Mouse (Mus musculus) MEL (cell line): ENCODE measurements around the gene Plekhg6. TPM values are rescaled to one million over a fixed set of nuclear protein-coding genes. Genes with fewer than 3 reads are reported as not detected.

Experiments used
- DNase-seq: peaks from one replicate; pipeline ENCODE4 v3.0.0; 2011; ENCODE audit warnings: low read depth, low spot score
- H3K27ac ChIP-seq: 2 replicates; pipeline ENCODE4 v1.5.1; 2012; ENCODE audit warnings: low read depth, mild to moderate bottlenecking, control low read depth, low read length, moderate library complexity; ENCODE audit not compliant: control insufficient read depth
- H3K27me3 ChIP-seq, 2 experiments: fragments of 150-350 bp in 1 of 2; sonication (generic) in 1 of 2; 2 replicates each; pipeline ENCODE4 v1.6.1; 2012; ENCODE audit warnings: low read length in 2 of 2, mild to moderate bottlenecking in 2 of 2, improper control_type of control experiment in 1 of 2, moderate library complexity in 1 of 2; ENCODE audit not compliant: insufficient read depth in 2 of 2, control insufficient read depth in 1 of 2
- H3K36me3 ChIP-seq, 2 experiments: 2 replicates each; pipeline ENCODE4 v1.6.1; 2012 to 2014; ENCODE audit warnings: low read length in 2 of 2, improper control_type of control experiment in 1 of 2, inconsistent platforms in 1 of 2, mild to moderate bottlenecking in 1 of 2; ENCODE audit not compliant: insufficient read depth in 2 of 2, control insufficient read depth in 1 of 2
- H3K4me1 ChIP-seq, 2 experiments: fragments of 150-350 bp in 1 of 2; sonication (generic) in 1 of 2; 2 replicates each; pipeline ENCODE4 v1.6.1; 2012; ENCODE audit warnings: low read length in 2 of 2, improper control_type of control experiment in 1 of 2, mild to moderate bottlenecking in 1 of 2; ENCODE audit not compliant: insufficient read depth in 2 of 2, control insufficient read depth in 1 of 2
- H3K4me3 ChIP-seq, 2 experiments: fragments of 150-350 bp in 1 of 2; sonication (generic) in 1 of 2; 2 replicates each; pipeline ENCODE4 v1.5.1; 2012; ENCODE audit warnings: low read depth in 2 of 2, low read length in 2 of 2, mild to moderate bottlenecking in 2 of 2, moderate library complexity in 2 of 2, control low read depth in 1 of 2, improper control_type of control experiment in 1 of 2; ENCODE audit not compliant: control insufficient read depth in 1 of 2, insufficient read depth in 1 of 2
- H3K79me2 ChIP-seq: 2 replicates; pipeline ENCODE4 v1.6.1; 2012; ENCODE audit warnings: mild to moderate bottlenecking, low read length, moderate library complexity; ENCODE audit not compliant: control insufficient read depth, poor library complexity, insufficient read depth
- H3K9ac ChIP-seq: 2 replicates; pipeline ENCODE4 v1.6.1; 2012; ENCODE audit warnings: low read depth, mild to moderate bottlenecking, control low read depth, low read length, moderate library complexity; ENCODE audit not compliant: control insufficient read depth, poor library complexity, severe bottlenecking
- H3K9me3 ChIP-seq: fragments of 150-350 bp; sonication (generic); replicated peaks from 2 replicates; pipeline ENCODE4 v1.6.1; 2012; ENCODE audit warnings: mild to moderate bottlenecking, low read length, improper control_type of control experiment, moderate library complexity; ENCODE audit not compliant: insufficient read depth
- BHLHE40 ChIP-seq: IDR thresholded peaks from 2 replicates; pipeline ENCODE4 v1.6.1; 2012; ENCODE audit warnings: low read depth, mild to moderate bottlenecking, inconsistent platforms, low read length, improper control_type of control experiment, borderline replicate concordance
- E2F4 ChIP-seq: IDR thresholded peaks from 2 replicates; pipeline ENCODE4 v1.6.1; 2011; ENCODE audit warnings: low read depth, low read length, improper control_type of control experiment, borderline replicate concordance
- ELF1 ChIP-seq: IDR thresholded peaks from 2 replicates; pipeline ENCODE4 v1.6.1; 2014; ENCODE audit warnings: low read depth, mild to moderate bottlenecking, inconsistent platforms, low read length, improper control_type of control experiment, moderate library complexity
- ETS1 ChIP-seq: IDR thresholded peaks from 2 replicates; pipeline ENCODE4 v1.6.1; 2012; ENCODE audit warnings: low read depth, mild to moderate bottlenecking, inconsistent platforms, low read length, improper control_type of control experiment, moderate library complexity
- GABPA ChIP-seq: IDR thresholded peaks from 2 replicates; pipeline ENCODE4 v1.6.1; 2012; ENCODE audit warnings: low read depth, mild to moderate bottlenecking, inconsistent platforms, low read length, improper control_type of control experiment, moderate library complexity
- GATA1 ChIP-seq: IDR thresholded peaks from 2 replicates; pipeline ENCODE4 v1.6.1; 2011; ENCODE audit warnings: low read depth, low read length, improper control_type of control experiment
- HCFC1 ChIP-seq: IDR thresholded peaks from 2 replicates; pipeline ENCODE4 v1.6.1; 2012; ENCODE audit warnings: low read depth, mild to moderate bottlenecking, inconsistent platforms, low read length, improper control_type of control experiment, moderate library complexity
- JUND ChIP-seq: IDR thresholded peaks from 2 replicates; pipeline ENCODE4 v1.6.1; 2011; ENCODE audit warnings: low read depth, mild to moderate bottlenecking, improper control_type of control experiment, low read length
- KAT2A ChIP-seq: conservative IDR thresholded peaks from 2 replicates; pipeline ENCODE4 v1.6.1; 2012; ENCODE audit warnings: low read depth, low read length, improper control_type of control experiment, inconsistent platforms
- MAX ChIP-seq: IDR thresholded peaks from 2 replicates; pipeline ENCODE4 v1.6.1; 2011; ENCODE audit warnings: low read length, improper control_type of control experiment
- MAZ ChIP-seq: IDR thresholded peaks from 2 replicates; pipeline ENCODE4 v1.6.1; 2012; ENCODE audit warnings: low read depth, mild to moderate bottlenecking, inconsistent platforms, low read length, improper control_type of control experiment
- MEF2A ChIP-seq: IDR thresholded peaks from 2 replicates; pipeline ENCODE4 v1.6.1; 2014; ENCODE audit warnings: low read depth, mild to moderate bottlenecking, inconsistent platforms, low read length, improper control_type of control experiment; ENCODE audit not compliant: poor library complexity, insufficient replicate concordance, severe bottlenecking; ENCODE audit errors: extremely low read depth
- MYC ChIP-seq: IDR thresholded peaks from 2 replicates; pipeline ENCODE4 v1.6.1; 2011; ENCODE audit warnings: low read depth, mild to moderate bottlenecking, low read length, improper control_type of control experiment, moderate library complexity
- POLR2AphosphoS2 ChIP-seq: IDR thresholded peaks from 2 replicates; pipeline ENCODE4 v1.6.1; 2011; ENCODE audit warnings: low read length, improper control_type of control experiment
- POLR2AphosphoS5 ChIP-seq: IDR thresholded peaks from 2 replicates; pipeline ENCODE4 v1.6.1; 2012; ENCODE audit warnings: low read depth, borderline replicate concordance, mild to moderate bottlenecking, inconsistent platforms, low read length, moderate library complexity, mixed read lengths
- RAD21 ChIP-seq: IDR thresholded peaks from 2 replicates; pipeline ENCODE4 v1.6.1; 2011; ENCODE audit warnings: mild to moderate bottlenecking, low read depth, low read length, improper control_type of control experiment
- RCOR1 ChIP-seq: IDR thresholded peaks from 2 replicates; pipeline ENCODE4 v1.6.1; 2012; ENCODE audit warnings: low read depth, mild to moderate bottlenecking, inconsistent platforms, low read length, improper control_type of control experiment
- SIN3A ChIP-seq: IDR thresholded peaks from 2 replicates; pipeline ENCODE4 v1.6.1; 2012; ENCODE audit warnings: low read length, improper control_type of control experiment, inconsistent platforms
- UBTF ChIP-seq: IDR thresholded peaks from 2 replicates; pipeline ENCODE4 v1.6.1; 2012; ENCODE audit warnings: low read depth, mild to moderate bottlenecking, inconsistent platforms, low read length, improper control_type of control experiment, moderate library complexity, borderline replicate concordance; ENCODE audit not compliant: insufficient read depth
- USF1 ChIP-seq: IDR thresholded peaks from 2 replicates; pipeline ENCODE4 v1.6.1; 2014; ENCODE audit warnings: low read depth, mild to moderate bottlenecking, inconsistent platforms, low read length, improper control_type of control experiment, moderate library complexity
- polyA plus RNA-seq, 2 experiments: library from polyadenylated mRNA; stranded (reverse) in 1 of 2; unstranded in 1 of 2; fragments of >175 nt in 1 of 2; fragments of >200 nt in 1 of 2; gene quantifications; 2 replicates each; pipeline versions ENCODE4 v1.2.1 to v1.2.4; 2012; ENCODE audit warnings: low replicate concordance in 2 of 2, low read depth in 1 of 2; ENCODE audit not compliant: insufficient read length in 2 of 2, insufficient read depth in 1 of 2, missing spikeins in 1 of 2
- total RNA-seq: library from RNA; depleted of rRNA; stranded (reverse); fragments of 300-350 nt; gene quantifications from 2 replicates; pipeline ENCODE4 v1.2.3, GENCODE M21; 2012

Gene Plekhg6
- total and polyA plus RNA-seq, 3 experiments = 0.13 TPM; not detected in 2

GRCm38 (mm10) chr6:125423507-125423906 is 42.9 kb upstream of the Plekhg6 start:
- no peak overlapping the region for H3K27ac ChIP-seq
- H3K79me2 ChIP-seq = no peaks in the 10 kb centered on the region
- DNase-seq = no peak
- H3K4me3 ChIP-seq = no peak overlapping the region
- no peaks in the 10 kb centered on the region for H3K9me3 ChIP-seq
- H3K27me3 ChIP-seq = no peaks in the 10 kb centered on the region
- no peak for TF ChIP-seq MYC
- TF ChIP-seq KAT2A = no peak
- TF ChIP-seq POLR2AphosphoS5 = no peak
- no peak for TF ChIP-seq RAD21
- no peak for TF ChIP-seq HCFC1
- TF ChIP-seq MAZ = no peak
- TF ChIP-seq BHLHE40 = no peak
- TF ChIP-seq UBTF = no peak
- no peak for TF ChIP-seq GABPA
- no peak for TF ChIP-seq SIN3A
- no peak for TF ChIP-seq MEF2A
- TF ChIP-seq JUND = no peak
- no peak for TF ChIP-seq ELF1
- TF ChIP-seq E2F4 = no peak
- TF ChIP-seq POLR2AphosphoS2 = no peak
- TF ChIP-seq ETS1 = no peak
- no peak for TF ChIP-seq GATA1
- TF ChIP-seq RCOR1 = no peak
- H3K4me1 ChIP-seq = peaks cover 10 to 14% of the 10 kb centered on the region in 2 experiments
- H3K9ac ChIP-seq = no peak overlapping the region
- peaks cover 0 to 7% of the 10 kb centered on the region in 2 experiments; a peak in 2 of 4 replicates for H3K36me3 ChIP-seq

- DNase-seq = no peak
- Histone ChIP-seq H3K27me3 (no peaks in the 10 kb centered on the region), H3K27ac (no peak overlapping the region), H3K4me1 (peaks cover 10 to 14% of the 10 kb centered on the region in 2 experiments), H3K4me3 (peak overlapping the region; percentile 39 to 75; a peak in 2 of 4 replicates), H3K9ac (no peak overlapping the region), H3K79me2 (no peaks in the 10 kb centered on the region), H3K36me3 (peaks cover 0 to 7% of the 10 kb centered on the region in 2 experiments; a peak in 2 of 4 replicates), H3K9me3 (no peaks in the 10 kb centered on the region)
- no peak for TF ChIP-seq MAX
- peak; percentile 57; the same call in 1 of the 2 replicates for TF ChIP-seq USF1
- TF ChIP-seq, all 39 proteins: peak for 1
Observed at GRCm38 (mm10) chr6:125423099-125423498, 42.5 kb upstream of the Plekhg6 start.
